Mouse (Mus musculus) c-Kit-positive CD71-positive TER-119-negative erythroid progenitor cells, embryonic 14.5 days (primary cell): Measurements from ENCODE around the gene Megf11.

Experiments used
- DNase-seq: peaks from one replicate; pipeline ENCODE4 v3.0.0-alpha.2; 2013; ENCODE audit warnings: low read depth

The Megf11 gene

DNA sequence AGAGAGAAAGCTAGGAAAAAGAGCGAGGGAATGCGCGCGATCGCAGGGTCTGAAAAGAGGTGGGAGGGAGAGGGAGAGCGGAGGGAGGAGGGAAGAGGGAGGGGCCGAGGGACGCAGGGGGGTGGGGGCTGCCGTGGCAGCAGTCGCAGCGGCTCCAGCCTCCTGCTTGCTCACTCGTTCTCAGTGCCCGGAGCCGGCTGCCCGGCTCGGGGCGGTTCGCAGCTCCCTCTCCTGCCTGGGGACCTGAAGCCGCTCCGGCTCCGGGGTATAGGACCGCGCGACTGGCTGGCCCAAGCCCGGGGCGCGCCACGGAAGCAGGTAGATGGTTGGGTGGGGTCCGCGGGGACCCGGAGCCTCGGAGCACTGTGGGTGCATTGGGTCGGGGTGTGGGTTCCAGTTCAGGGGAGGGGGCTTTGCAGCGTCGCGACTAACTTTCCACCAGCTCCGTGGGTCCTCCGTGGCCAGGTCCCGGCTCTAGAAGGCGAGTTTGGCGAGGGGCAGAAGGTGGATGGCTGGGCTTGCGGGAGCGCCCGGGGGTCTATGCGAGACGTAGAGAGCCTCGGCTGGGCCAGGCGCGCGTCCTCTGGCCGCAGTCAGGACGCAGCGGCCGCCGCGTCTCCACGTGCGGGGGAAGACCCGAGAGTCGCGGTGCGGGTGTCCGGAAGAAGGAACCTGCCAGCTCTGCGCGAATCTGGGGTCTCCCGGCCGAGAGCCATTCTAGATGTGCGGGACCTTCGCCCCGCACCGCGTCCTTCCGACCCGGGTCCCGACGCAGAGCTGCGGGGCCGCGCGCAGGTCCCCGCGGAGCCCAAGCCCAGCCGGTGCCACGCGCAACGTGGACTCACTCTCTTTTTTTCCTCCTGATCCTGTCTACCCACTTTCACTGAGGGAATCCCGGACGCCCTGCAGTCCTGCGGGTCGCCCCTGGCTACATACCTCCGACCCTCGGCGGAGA, at the start of gene Megf11:
Gene Megf11 (plus strand): TSS at position 116 of the 955 bp plus-strand sequence.
- no peak for DNase-seq

DNA sequence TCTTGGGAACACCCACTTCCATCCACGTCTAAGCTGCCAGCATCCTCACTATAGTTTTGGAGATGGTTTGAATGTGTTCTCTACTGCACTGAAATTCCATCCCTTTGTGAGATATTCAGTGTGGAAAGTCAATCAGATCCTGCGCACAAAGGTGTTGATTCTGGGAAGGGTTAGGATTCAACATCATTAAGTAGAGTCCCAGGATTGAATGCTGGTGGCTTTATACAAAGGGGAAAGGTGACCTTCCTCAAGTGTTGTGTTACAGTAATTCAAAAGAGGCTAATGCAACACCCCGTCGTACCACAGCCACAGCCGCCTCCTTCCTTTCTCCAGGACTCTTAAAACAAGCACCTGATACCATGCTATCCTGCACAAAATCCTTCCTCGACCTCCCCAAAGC, 49.6 kb upstream of the Megf11 start:
- no peak for DNase-seq

DNA sequence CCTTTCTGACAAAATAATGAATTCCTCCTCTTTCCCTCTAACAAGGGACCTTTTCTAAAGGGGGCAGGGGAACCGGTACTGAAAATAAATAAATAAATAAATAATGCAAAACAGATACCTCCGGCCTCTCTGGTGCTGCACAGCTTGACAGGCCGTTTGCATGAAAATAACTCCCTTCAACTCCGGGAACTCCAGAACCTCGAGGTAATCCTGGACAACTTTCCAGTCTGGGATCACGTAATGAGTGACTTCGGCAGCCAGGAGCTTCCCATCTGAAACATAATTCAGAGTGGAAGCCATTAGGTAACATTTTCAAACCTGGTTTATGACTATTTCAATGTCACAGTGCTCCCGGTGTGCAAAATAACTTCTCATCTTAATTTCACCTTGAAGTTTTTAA, 46.1 kb upstream of the Megf11 start:
- no peak for DNase-seq

DNA sequence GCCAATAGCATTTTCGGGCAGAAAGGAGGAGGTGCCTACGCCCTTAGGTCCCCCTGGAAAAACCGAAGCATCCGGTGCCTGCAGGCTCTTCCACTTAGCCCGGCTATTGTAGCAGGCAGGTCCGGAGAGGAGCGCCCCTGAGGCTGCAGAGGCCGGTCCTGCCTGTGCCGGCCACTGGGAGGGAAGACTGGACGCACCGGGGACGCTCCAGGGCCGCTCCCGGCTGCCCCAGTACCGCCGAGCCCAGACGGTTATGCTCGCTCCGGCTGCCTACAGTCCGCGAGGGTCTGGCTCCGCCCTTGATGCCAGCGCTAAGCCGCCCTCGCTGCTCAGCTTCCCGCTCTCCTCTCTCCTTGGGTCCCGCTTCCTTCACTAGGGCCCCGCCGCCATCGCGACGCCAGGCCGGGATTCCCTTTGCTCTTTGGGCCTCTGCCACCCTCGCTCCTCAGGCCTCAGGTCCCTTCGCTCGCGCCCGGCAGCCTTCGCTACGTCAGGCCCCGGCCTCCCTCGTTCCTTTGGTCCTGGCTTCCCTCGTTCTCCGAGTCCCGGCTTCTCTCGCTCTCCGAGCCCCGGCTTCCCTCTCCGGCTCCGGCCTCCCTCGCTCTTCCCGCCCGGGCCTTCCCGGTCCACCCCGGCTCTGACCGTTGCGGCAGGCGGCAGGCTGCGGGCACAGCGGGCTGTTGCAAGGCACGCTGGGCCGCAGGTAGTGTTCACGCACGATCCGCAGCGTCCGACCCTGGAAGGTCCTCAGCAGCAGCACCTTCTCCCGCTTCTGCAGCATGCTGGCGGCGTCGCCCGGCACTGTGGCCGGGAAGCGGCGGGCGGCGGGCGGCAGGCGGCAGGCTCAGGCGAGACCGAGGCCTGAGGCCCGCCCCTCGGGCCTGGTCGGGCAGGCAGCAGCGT, 44.8 kb upstream of the Megf11 start:
- peak; percentile 55 for DNase-seq

DNA sequence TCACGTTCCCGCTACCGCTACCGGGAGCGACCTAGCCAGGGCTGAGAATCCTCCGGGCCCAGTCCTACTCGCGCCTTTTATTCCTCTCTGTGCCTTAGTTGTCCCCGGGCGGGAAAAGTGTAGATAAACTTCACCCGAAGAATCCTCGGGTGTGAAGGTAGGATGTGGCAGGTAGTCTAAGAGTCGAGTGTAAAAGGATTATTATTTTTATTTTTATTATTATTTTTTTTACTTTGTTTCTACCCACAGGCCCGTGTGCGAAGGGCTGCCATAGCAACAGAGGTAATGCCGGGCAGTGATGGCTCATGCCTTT, 44.2 kb upstream of the Megf11 start, which contains the start of gene Dis3l:
Gene Dis3l (minus strand): TSS at position 35 of the 313 bp plus-strand sequence.
- DNase-seq: no peak

DNA sequence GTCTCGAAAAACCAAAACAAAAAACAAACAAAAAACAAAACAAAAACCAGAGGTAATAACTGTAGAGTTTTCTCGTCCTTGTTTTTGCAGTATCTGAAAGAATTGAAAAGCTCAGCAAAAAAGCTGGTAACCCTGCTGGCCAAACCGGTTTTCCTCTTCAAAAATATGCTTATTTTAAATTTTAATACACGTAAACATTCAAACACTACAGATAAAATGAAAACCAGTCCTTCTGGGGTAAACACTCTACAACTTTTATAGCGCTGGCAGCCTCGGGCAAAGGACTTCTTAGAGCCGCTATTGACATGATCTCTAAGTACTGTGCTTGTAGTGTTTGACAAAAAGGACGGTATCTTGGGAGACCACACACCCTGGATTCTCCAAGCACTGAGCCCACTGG, 43.8 kb upstream of the Megf11 start:
- no peak for DNase-seq

DNA sequence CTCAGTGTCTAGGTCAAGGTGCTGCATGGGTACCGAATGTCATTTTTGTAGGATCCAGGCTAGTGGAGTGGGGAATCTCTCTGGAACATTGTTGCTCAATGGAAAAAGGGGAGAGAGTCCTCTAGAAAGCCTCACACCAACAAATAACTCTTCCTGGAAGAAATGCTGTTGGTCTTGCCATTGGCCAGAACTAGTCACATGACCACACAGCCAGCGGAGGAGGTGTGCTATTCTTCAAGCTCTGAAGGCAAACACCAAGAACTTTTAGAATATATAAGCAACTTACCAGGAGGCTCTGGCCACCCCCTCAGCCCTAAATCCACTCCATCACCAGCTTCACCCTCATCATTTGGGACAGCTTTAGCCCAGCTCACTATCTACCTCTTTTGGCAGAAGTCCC, 41.8 kb upstream of the Megf11 start:
- no peak for DNase-seq

DNA sequence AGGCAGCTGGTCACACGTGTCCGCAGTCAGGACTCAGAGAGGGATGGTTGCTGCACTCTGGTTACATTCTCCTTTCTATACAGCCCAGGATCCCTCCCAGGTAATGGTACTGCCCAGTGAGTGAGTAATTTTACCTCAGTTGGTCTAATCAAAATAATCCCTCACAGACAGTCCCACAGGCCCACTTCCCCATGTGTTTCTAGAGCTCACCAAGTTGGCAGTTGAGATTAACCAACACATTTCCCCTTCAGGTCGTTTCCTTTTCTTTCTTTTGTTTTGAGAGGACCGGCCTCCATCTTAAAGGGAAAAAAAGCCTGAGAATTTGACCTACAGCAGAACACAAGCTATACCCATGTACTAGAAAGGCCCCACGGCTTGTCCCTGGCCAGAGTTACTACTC, 39.5 kb upstream of the Megf11 start:
- no peak for DNase-seq

DNA sequence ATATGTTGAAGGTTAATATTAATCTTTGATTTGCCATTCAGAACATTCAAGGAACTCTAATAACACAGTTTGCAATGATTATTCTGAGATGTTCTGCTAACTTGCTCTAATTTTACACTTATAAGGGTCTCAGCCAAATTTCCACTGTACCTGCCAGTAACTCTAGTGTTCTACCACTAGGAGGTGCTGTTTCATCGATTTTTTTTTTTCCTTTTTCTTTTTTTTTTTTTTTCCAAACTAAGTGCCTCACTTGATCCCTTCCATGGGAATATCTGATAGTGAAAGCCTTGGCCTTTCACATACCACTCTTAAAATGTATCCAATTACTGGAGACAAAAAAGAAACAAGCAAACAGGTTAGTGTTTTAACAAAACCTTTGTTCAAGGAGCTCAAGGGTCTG, 38.0 kb upstream of the Megf11 start:
- no peak for DNase-seq

DNA sequence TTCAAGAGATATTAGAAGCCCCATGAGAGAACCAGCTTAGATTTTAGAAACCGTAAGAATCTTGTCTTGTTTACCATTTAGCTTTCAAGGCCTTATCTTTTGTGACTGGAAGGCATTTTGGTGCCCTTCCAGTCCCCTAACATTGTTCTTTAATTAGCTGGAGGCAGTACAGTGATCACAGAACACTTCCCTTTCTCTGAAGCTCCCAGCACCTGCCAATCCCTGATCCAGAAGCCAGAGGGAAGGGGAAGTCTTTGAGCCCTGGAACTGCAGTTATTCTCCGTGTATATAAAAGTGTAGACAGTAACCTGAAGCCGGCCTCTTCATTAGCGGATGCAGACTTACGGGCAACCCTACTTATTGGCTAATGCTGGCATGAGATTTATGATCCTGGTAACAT, 35.9 kb upstream of the Megf11 start:
- no peak for DNase-seq

DNA sequence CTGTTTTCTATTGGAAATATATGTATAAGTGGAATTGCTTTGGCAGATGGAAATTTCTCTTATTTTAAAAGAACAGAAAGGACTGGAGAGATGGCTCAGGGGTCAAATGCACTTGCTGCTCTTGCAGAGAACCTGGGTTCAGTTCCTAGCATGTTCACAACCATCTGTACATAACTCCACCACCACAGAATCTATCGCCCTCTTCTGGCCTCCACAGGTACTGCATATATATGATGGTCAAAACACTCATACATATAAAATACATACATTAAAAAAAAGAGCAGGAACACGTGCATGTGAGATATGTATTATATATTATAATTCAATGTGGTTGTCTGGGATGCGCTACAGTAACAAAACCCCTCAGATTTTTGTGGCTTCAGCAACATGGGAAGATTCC, 34.2 kb upstream of the Megf11 start:
- DNase-seq: no peak

DNA sequence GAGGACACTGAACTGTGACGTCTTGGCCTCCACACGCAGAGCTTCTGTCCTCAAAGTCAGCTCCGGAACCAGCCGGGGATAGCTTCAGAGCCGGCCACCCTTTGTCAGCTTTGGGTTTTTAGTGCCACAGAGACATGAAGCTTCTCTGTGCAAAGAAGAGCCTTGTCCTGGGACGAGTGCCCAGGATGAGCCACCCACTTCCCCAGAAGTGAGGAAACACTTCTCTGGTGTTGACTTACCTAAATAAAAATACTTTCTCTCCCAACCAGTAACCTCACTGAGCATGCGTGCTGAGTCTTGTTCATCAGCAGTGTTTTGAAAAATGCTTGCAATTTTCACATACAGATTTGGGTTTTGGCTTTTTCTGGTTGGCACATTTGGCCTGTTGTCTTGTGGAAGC, 29.8 kb upstream of the Megf11 start:
- no peak for DNase-seq

DNA sequence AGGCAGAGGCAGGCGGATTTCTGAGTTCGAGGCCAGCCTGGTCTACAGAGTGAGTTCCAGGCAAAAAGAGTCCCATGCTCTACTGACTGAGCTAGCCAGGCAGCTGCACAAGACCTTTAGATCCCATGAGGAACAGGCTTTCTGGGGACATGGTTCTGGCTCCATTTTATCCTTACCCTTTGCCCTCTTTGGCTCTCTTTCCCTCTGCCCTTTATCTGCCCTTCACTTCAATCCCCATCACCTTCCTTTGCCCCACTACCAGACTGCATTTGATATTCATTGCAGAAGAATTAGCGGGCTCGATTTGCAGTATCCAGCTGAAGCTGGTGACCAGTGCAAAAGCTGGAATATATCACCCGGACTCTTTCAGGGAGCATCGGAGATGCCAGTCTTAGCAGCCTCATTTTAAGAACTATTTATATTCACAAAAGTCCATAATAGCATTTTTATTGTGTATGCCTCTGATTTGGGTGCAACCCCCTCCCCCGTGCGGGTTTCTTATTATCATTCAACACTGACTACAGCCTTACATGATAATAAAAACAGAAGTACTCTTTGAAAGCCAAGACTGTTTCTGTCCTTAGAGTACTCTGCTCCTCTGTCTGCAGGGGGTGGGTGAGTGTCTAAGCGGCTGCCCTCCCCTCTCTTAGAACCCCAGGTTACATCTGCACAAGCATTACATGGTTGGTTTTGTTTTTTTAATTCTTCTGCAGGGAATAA, 24.0 kb upstream of the Megf11 start:
- DNase-seq: no peak

DNA sequence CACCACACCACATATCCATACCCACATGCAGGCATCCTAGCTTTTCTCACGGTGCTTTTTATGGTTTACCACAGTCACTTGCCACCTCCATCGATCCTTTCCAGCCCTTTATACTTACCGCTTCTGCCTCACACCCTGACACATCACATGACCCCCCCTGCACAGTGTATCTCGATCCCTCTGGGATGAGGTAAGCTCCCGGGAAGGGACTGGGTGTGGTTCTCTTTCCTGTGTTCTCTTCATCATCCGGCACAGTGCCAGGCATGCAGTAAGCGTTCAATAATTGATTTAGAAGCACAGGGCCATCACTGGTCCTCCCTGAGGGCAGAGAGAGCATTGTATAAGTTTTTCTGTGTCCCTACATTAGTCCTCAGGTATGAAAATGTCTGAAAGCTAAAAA, 15.6 kb upstream of the Megf11 start:
- DNase-seq: no peak

DNA sequence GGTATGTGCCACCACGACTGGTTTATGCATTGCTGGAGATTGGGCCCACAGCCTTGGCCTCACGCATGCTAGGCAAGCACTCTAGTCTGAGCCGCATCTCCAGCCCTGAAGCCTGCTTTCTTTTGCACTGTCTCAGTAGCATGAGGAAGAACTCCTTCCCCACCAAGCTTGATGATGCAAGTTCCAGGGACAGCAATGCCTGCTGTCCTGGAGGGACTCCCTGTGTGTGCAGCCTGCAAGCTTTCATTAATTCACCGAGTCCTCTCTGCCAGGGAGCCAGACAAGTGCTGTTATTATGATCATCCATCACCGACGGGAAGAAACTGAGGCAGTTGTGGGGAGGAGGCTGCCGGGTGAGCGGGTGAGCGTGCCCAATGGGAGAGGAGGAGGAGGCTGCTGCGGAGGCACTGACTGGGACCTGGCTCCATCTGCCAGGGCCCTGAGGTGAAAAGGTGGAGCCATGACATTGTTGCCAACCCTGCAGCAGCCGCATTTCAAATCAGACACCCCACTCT, 14.1 kb upstream of the Megf11 start:
- DNase-seq: no peak

DNA sequence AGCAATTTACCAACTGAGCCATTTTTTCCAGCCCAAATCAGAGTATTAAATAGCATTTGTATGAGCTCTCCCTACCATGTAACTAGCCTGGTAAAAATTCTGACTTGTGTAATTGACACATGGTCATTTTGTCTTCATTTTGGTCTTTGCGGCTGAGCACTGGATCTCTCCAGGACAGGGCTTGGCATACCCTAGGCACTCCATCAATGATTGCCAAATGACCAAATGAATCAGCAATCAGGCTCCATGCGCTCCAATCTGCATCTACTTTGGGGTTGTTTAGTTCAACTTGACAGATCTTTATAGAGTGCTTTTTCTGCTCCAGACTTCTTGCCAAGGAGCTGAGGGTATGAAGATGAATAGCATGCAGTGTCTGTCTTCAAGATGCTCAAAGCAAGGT, 9.0 kb upstream of the Megf11 start:
- no peak for DNase-seq

DNA sequence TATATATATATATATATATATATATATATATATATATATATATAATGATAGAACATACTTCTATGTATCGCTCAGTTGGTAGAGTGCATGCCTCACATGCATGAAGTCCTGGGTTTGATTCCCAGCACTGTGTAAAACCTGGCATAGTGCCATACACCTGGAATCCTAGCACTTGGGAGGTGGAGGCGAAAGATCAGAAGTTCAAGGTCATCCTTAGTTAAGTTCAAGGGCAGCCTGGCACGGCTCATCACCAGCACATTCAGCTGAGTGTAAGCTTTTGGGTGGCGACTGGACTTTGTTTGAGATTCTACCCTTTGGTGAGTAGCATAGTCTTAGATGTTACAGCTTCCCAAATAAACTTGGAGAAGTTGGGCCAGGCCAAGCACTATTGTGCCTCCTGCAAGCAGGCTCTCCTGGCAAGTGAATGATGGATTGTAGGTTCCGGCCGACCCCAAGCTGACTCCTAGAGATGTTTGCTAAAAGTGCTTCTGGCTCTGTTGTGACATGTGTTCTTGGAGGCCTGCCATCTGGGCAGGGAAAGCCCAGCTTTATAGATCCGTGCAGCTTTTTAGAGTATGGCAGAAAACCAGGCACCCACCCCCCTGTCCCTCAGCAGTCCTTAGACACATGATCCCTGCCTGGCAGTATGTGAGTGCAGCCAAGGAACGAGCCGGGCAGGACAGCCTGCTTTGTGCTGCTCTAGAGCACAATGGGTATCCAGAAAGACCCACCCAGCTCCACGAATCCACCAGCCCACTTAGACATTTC, 2.2 kb upstream of the Megf11 start:
- DNase-seq: no peak

DNA sequence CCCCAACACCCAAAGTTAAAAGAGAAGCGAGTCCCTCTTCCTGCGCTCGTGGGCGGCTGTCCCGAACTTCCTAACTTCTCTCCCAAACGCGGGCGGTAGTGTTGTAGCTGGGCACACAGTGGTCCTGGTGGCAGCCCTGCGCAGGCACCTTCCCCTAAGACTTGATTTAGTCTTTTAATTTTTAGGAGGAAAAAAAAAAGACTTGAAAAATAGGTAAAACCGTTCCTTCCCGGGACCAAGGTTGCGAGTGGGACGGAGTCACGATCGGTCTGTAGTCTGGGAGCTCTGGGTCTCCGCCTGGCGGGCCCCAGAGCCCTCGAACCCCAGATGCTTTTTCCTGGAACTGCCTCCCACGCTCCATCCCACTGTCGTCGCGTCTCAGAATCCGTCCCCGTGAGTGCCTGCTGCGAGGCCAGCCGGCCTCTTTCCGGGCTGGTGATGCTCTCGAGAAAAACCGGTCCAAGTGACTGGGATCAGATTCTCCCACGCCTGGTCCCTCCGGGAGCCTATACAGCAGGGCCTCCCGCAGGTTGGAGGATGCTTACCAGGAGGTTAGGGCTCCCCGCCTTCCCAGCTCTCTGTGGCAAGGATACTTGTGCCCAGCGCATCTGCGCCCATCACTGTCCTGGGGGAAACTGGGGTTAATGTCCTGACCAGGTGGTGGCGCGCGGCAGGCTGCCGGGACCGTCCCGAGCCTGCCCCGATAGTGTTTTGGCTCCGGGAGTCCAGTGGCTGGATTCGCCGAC, 1.2 kb downstream of the Megf11 start:
- no peak for DNase-seq

DNA sequence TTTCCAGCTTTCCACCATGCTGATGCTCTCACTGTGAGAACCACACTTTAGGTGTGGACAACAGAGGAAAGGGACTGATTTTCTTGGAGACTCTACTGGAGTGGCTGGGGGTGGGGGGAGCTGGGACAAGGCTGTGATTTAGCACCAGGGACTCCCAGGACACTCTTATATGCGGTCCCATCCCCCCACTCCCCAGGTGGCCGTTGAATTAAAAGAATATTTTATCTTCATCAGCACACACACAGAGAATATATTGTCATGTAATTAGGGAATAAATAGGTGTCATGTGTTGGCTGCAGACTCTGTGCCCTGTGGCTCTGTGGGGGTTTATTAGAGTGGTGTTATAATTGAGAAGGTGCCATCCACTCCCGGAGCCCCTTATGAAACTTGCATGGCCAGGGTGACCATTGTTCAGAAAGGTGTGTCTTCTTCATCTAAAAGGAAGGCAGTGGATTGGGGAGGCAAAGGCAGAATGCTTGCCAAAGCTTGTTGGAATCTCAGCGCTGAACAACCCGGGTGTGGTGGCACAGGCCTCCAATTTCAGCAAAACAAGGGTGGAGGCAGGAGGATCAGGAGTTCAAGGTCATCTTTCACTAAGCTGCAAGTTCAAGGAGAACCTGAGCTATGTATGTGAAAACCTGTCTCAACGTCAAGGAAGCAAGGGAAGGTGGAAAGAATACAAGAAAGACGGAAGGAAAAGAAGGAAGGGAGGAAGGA, 4.3 kb downstream of the Megf11 start:
- DNase-seq: no peak
